Mouse (Mus musculus) neutrophil, adult 65 days (primary cell): Measurements from ENCODE around the gene Cited4. TPM values are rescaled to one million over a fixed set of nuclear protein-coding genes. Genes with fewer than 3 reads are reported as not detected.

Source experiments
- total RNA-seq: library from RNA; stranded (reverse); gene quantifications from 2 replicates; pipeline ENCODE4 v1.2.4, GENCODE M21; 2023

The Cited4 gene
- 1.1 and 1.4 TPM in 2 replicates for total RNA-seq

GRCm38 (mm10) chr4:120666358-120667024, at the start of gene Cited4:
Cited4 (plus strand) TSS chr4:120666572.

Other genes with a start within 250 kb of the Cited4 start
- gene Slfnl1, start 134.3 kb upstream of the Cited4 start, total RNA-seq = not detected in 2 replicates
- gene Ctps, start 96.3 kb upstream of the Cited4 start, total RNA-seq = 5.9 and 6.4 TPM in 2 replicates
- gene Gm8439, start 77.8 kb upstream of the Cited4 start, total RNA-seq = 1.8 and 1.9 TPM in 2 replicates
- gene Kcnq4, start 82.0 kb downstream of the Cited4 start, total RNA-seq = not detected in 2 replicates
- gene Nfyc, start 165.0 kb downstream of the Cited4 start, total RNA-seq = 39.5 and 44.5 TPM in 2 replicates
- 0.13 TPM in 1 of 2 replicates, not detected in the other for gene Rims3, start 188.2 kb downstream of the Cited4 start, total RNA-seq